Mouse (Mus musculus): Measurements from ENCODE around the gene Cd47.

DNA sequence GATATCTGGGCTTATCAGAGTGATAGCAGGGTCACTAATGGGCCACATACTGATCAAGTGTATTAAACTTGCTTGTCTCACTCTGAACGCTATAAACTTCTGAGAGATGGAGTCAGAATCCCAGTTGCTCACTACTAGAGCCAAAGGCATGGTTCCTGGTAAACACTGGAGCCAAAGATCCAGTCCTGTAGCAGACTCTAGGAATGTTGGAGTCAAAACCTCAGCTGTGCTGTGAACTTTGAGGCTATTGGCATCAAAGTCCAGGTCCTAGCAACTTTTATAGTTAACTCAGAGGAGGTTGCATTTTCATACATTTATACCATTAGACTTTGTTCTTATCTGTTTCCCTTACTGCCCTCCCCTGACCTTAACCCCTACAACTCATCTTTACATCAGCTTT is 74.2 kb downstream of the Cd47 start:
- TF ChIP-seq POLR2A (IDR thresholded peaks at IDR 0.05; ENCODE audit: insufficient read depth, low read depth, low read length) (no peak), CTCF (IDR thresholded peaks at IDR 0.05) (no peak), EP300 (IDR thresholded peaks at IDR 0.05; ENCODE audit: insufficient read depth, low read depth, low read length) (no peak)
